Mouse (Mus musculus): Measurements from ENCODE around the gene Gm17727.

GRCm38 (mm10) chr9:35790001-35790400 is 12.1 kb upstream of the Gm17727 start, which contains the start of the genes Gm27235 and D730048I06Rik:
- TF ChIP-seq CTCF (IDR thresholded peaks at IDR 0.05; ENCODE audit: low read depth) (no peak), EP300 (IDR thresholded peaks at IDR 0.05; ENCODE audit: low read depth) (no peak)

All from heart, postnatal 0 days (tissue).